Mouse (Mus musculus) embryonic facial prominence, embryonic 12.5 days (tissue): Measurements from ENCODE around the gene Rusc1. TPM values are rescaled to one million over a fixed set of nuclear protein-coding genes. Genes with fewer than 3 reads are reported as not detected.
A peak's percentile ranks its signal among the peaks of the same experiment; 100 is the strongest.
"Not testable (repeated sequence)": the region's sequence is repeated elsewhere in the genome, so short reads cannot be mapped to it uniquely, and the experiment has no call there.

Source experiments
- ATAC-seq: fragments of 200-750 bp; cut with Nextera tagmentation; 2 replicates; pipeline ENCODE4 v1.8.0; 2017; ENCODE audit not compliant: insufficient number of reproducible peaks, insufficient read depth, low FRiP score, low TSS enrichment
- H3K27ac ChIP-seq: fragments of 300-500 bp; sonication (generic); 2 replicates; pipeline ENCODE4 v1.5.1; 2016; ENCODE audit warnings: mild to moderate bottlenecking
- H3K27me3 ChIP-seq: fragments of 300-500 bp; sonication (generic); 2 replicates; pipeline ENCODE4 v1.6.1; 2016; ENCODE audit warnings: mild to moderate bottlenecking, moderate library complexity
- H3K36me3 ChIP-seq: fragments of 300-500 bp; sonication (generic); 2 replicates; pipeline ENCODE4 v1.6.1; 2016; ENCODE audit warnings: mild to moderate bottlenecking
- H3K4me1 ChIP-seq: fragments of 300-500 bp; sonication (generic); 2 replicates; pipeline ENCODE4 v1.6.1; 2016
- H3K4me2 ChIP-seq: fragments of 300-500 bp; sonication (generic); replicated peaks from 2 replicates; pipeline ENCODE4 v1.6.1; 2016; ENCODE audit warnings: mild to moderate bottlenecking, moderate library complexity
- H3K4me3 ChIP-seq: fragments of 300-500 bp; sonication (generic); 2 replicates; pipeline ENCODE4 v1.5.1; 2016; ENCODE audit warnings: mild to moderate bottlenecking
- H3K9ac ChIP-seq: fragments of 300-500 bp; sonication (generic); 2 replicates; pipeline ENCODE4 v1.6.1; 2016; ENCODE audit warnings: mild to moderate bottlenecking, moderate library complexity
- H3K9me3 ChIP-seq: fragments of 300-500 bp; sonication (generic); 2 replicates; pipeline ENCODE4 v1.6.1; 2016; ENCODE audit warnings: mild to moderate bottlenecking, moderate library complexity
- WGBS: fragments of 180-500 bp; shearing (Covaris S2); methylation state at CpG from one replicate; pipeline ENCODE4 v1.1.7; 2016; 5-methylcytosine and 5-hydroxymethylcytosine counted together
- polyA plus RNA-seq: library from polyadenylated mRNA; unstranded; fragments of >200 nt; fragmentation: Nextera tagmentation; extraction: Ambion mirVana; gene quantifications from 2 replicates; pipeline ENCODE4 v1.2.1, GENCODE M21; 2016

The Rusc1 gene
- polyA plus RNA-seq, 1 experiment from 2014 or later, result 26.5 TPM

GRCm38 (mm10) chr3:89091811-89092508, 1.2 kb downstream of the Rusc1 start:
- H3K27ac ChIP-seq, result no peak overlapping the region
- peak overlapping the region; percentile 72; the same call in 1 of the 2 replicates for H3K9ac ChIP-seq
- peak overlapping the region; percentile 65 for H3K4me3 ChIP-seq
- peaks cover 31% of the 10 kb centered on the region for H3K4me1 ChIP-seq
- peaks cover 39% of the 10 kb centered on the region for H3K36me3 ChIP-seq
- no peaks in the 10 kb centered on the region for H3K9me3 ChIP-seq
- H3K27me3 ChIP-seq, result peaks cover 23% of the 10 kb centered on the region
- ATAC-seq, result no peak
- 7% methylated on average over 20 of the region's 20 CpGs for WGBS
- H3K4me2 ChIP-seq, result peak overlapping the region; percentile 100

- Histone ChIP-seq H3K9me3 (no peaks in the 10 kb centered on the region), H3K9ac (peak overlapping the region; percentile 72), H3K27me3 (peaks cover 23% of the 10 kb centered on the region), H3K4me2 (peak overlapping the region; percentile 100), H3K36me3 (peaks cover 29% of the 10 kb centered on the region), H3K4me1 (peaks cover 35% of the 10 kb centered on the region), H3K27ac (peak overlapping the region; percentile 78), H3K4me3 (peak overlapping the region; percentile 65)
- ATAC-seq, result peak; percentile 67
- under 1% methylated on average over 70 of the region's 74 CpGs for WGBS
Measured at GRCm38 (mm10) chr3:89090694-89091655, 2.1 kb downstream of the Rusc1 start.

- under 1% methylated on average over 40 of the region's 40 CpGs for WGBS
- Histone ChIP-seq H3K9me3 (no peaks in the 10 kb centered on the region), H3K36me3 (peaks cover 20% of the 10 kb centered on the region), H3K27me3 (peaks cover 23% of the 10 kb centered on the region), H3K4me1 (peaks cover 35% of the 10 kb centered on the region), H3K4me2 (peak overlapping the region; percentile 100), H3K27ac (peak overlapping the region; percentile 78), H3K9ac (peak overlapping the region; percentile 72), H3K4me3 (peak overlapping the region; percentile 65)
- peak; percentile 55; the same call in 1 of the 2 replicates for ATAC-seq
Measured at GRCm38 (mm10) chr3:89089882-89090591, 3.1 kb downstream of the Rusc1 start.

- Histone ChIP-seq H3K4me2 (peak overlapping the region; percentile 100), H3K36me3 (peaks cover 17% of the 10 kb centered on the region), H3K4me1 (peaks cover 35% of the 10 kb centered on the region), H3K9me3 (no peaks in the 10 kb centered on the region), H3K27me3 (peaks cover 23% of the 10 kb centered on the region), H3K4me3 (peak overlapping the region; percentile 65), H3K9ac (0 out of 2 replicates have a peak overlapping the region, but pooled peaks have one; percentile 72), H3K27ac (no peak overlapping the region)
- no peak for ATAC-seq
- WGBS, result 60% methylated on average over 14 of the region's 14 CpGs
Measured at GRCm38 (mm10) chr3:89088974-89089373, 4.1 kb downstream of the Rusc1 start.

- WGBS, result 25% methylated on average over 21 of the region's 21 CpGs
- no peaks in the 10 kb centered on the region for H3K9me3 ChIP-seq
- H3K4me1 ChIP-seq, result peaks cover 31% of the 10 kb centered on the region
- no peak for ATAC-seq
- H3K36me3 ChIP-seq, result peaks cover 17% of the 10 kb centered on the region
- peaks cover 20% of the 10 kb centered on the region for H3K27me3 ChIP-seq
- H3K4me2 ChIP-seq, result peak overlapping the region; percentile 37
- no peak overlapping the region for H3K27ac ChIP-seq
- H3K4me3 ChIP-seq, result 0 out of 2 replicates have a peak overlapping the region, but pooled peaks have one; percentile 6
- H3K9ac ChIP-seq, result 0 out of 2 replicates have a peak overlapping the region, but pooled peaks have one; percentile 30
Measured at GRCm38 (mm10) chr3:89087338-89088110, 5.6 kb downstream of the Rusc1 start.

- no peak overlapping the region for H3K9ac ChIP-seq
- no peak for ATAC-seq
- H3K27me3 ChIP-seq, result peaks cover 10% of the 10 kb centered on the region
- WGBS, result 85% methylated on average over 12 of the region's 12 CpGs
- peaks cover 29% of the 10 kb centered on the region for H3K36me3 ChIP-seq
- H3K27ac ChIP-seq, result no peak overlapping the region
- no peaks in the 10 kb centered on the region for H3K9me3 ChIP-seq
- H3K4me3 ChIP-seq, result no peak overlapping the region
- H3K4me1 ChIP-seq, result peaks cover 24% of the 10 kb centered on the region
- no peak overlapping the region for H3K4me2 ChIP-seq
Measured at GRCm38 (mm10) chr3:89084654-89085190, 8.4 kb downstream of the Rusc1 start.

GRCm38 (mm10) chr3:89084133-89084532, 9.0 kb downstream of the Rusc1 start:
- no peaks in the 10 kb centered on the region for H3K9me3 ChIP-seq
- H3K9ac ChIP-seq, result no peak overlapping the region
- no peak overlapping the region for H3K4me2 ChIP-seq
- no peak overlapping the region for H3K27ac ChIP-seq
- no peak overlapping the region for H3K4me3 ChIP-seq
- H3K27me3 ChIP-seq, result peaks cover 9% of the 10 kb centered on the region
- H3K4me1 ChIP-seq, result peaks cover 19% of the 10 kb centered on the region
- WGBS, result 84% methylated on average over 2 of the region's 2 CpGs
- no peak for ATAC-seq
- peaks cover 35% of the 10 kb centered on the region for H3K36me3 ChIP-seq

GRCm38 (mm10) chr3:89082287-89082686, 10.8 kb downstream of the Rusc1 start:
- H3K27ac ChIP-seq, H3K4me1 ChIP-seq, H3K9ac ChIP-seq, H3K4me2 ChIP-seq, H3K27me3 ChIP-seq, ATAC-seq, H3K4me3 ChIP-seq, H3K9me3 ChIP-seq: not testable (repeated sequence)
- peaks cover 35% of the 10 kb centered on the region for H3K36me3 ChIP-seq

- Histone ChIP-seq H3K4me2 (no peak overlapping the region), H3K36me3 (peaks cover 68% of the 10 kb centered on the region), H3K4me3 (no peak overlapping the region), H3K4me1 (no peaks in the 10 kb centered on the region), H3K9me3 (no peaks in the 10 kb centered on the region), H3K27me3 (no peaks in the 10 kb centered on the region), H3K9ac (no peak overlapping the region), H3K27ac (no peak overlapping the region)
- no peak for ATAC-seq
- 91% methylated on average over 9 of the region's 9 CpGs for WGBS
Measured at GRCm38 (mm10) chr3:89077383-89077782, 15.7 kb downstream of the Rusc1 start.

- H3K9ac ChIP-seq, result no peak overlapping the region
- H3K9me3 ChIP-seq, result no peaks in the 10 kb centered on the region
- H3K4me3 ChIP-seq, result no peak overlapping the region
- no peak overlapping the region for H3K27ac ChIP-seq
- H3K36me3 ChIP-seq, result peaks cover 85% of the 10 kb centered on the region
- ATAC-seq, result no peak
- H3K4me2 ChIP-seq, result no peak overlapping the region
- H3K4me1 ChIP-seq, result no peaks in the 10 kb centered on the region
- H3K27me3 ChIP-seq, result no peaks in the 10 kb centered on the region
Measured at GRCm38 (mm10) chr3:89067265-89067664, 25.8 kb downstream of the Rusc1 start.
